Mouse (Mus musculus) liver, postnatal 0 days (tissue): ENCODE measurements around the gene Rnf19b. TPM values are rescaled to one million over a fixed set of nuclear protein-coding genes. Genes with fewer than 3 reads are reported as not detected.

Experiments
- ATAC-seq: fragments of 200-750 bp; cut with Nextera tagmentation; 2 replicates; pipeline ENCODE4 v1.8.0; 2017; ENCODE audit warnings: mild to moderate bottlenecking, moderate library complexity
- DNase-seq: peaks from one replicate; pipeline ENCODE4 v3.0.0-alpha.2; 2016
- H3K27ac ChIP-seq: fragments of 300-500 bp; sonication (generic); 2 replicates; pipeline ENCODE4 v1.5.1; 2014; ENCODE audit warnings: antibody characterized with exemption, moderate library complexity, mild to moderate bottlenecking, low read depth
- H3K27me3 ChIP-seq: fragments of 300-500 bp; sonication (generic); 2 replicates; pipeline ENCODE4 v1.6.1; 2014; ENCODE audit warnings: low read length, control low read depth, mixed read lengths; ENCODE audit not compliant: insufficient read depth
- H3K36me3 ChIP-seq: fragments of 300-500 bp; sonication (generic); replicated peaks from 2 replicates; pipeline ENCODE4 v1.6.1; 2014; ENCODE audit warnings: mild to moderate bottlenecking, control low read depth, low read length, moderate library complexity, mixed read lengths; ENCODE audit not compliant: insufficient read depth
- H3K4me1 ChIP-seq: fragments of 300-500 bp; sonication (generic); 2 replicates; pipeline ENCODE4 v1.6.1; 2014; ENCODE audit warnings: antibody characterized with exemption, mild to moderate bottlenecking, control low read depth; ENCODE audit not compliant: insufficient read depth
- H3K4me2 ChIP-seq: fragments of 300-500 bp; sonication (generic); 2 replicates; pipeline ENCODE4 v1.6.1; 2014; ENCODE audit warnings: low read depth, mild to moderate bottlenecking, low read length, moderate library complexity, mixed read lengths
- H3K4me3 ChIP-seq: fragments of 300-500 bp; sonication (generic); 2 replicates; pipeline ENCODE4 v1.5.1; 2014; ENCODE audit warnings: low read depth, low read length
- H3K9ac ChIP-seq: fragments of 300-500 bp; sonication (generic); replicated peaks from 2 replicates; pipeline ENCODE4 v1.6.1; 2014; ENCODE audit warnings: mild to moderate bottlenecking, moderate library complexity
- H3K9me3 ChIP-seq: fragments of 300-500 bp; sonication (generic); 2 replicates; pipeline ENCODE4 v1.6.1; 2016; ENCODE audit warnings: mild to moderate bottlenecking, control low read depth, low read length, mixed read lengths
- CTCF ChIP-seq: sonication (generic); IDR thresholded peaks from 2 replicates; pipeline ENCODE4 v1.5.1; 2016; ENCODE audit warnings: antibody characterized with exemption, low read depth
- EP300 ChIP-seq: IDR thresholded peaks from 2 replicates; pipeline ENCODE4 v1.6.1; 2016; ENCODE audit warnings: antibody characterized with exemption, low read depth, mild to moderate bottlenecking
- WGBS: fragments of 180-500 bp; shearing (Covaris S2); extraction: QIAGEN DNeasy Blood & Tissue Kit; methylation state at CpG from one replicate; pipeline ENCODE4 v1.1.7; 2014; ENCODE audit not compliant: insufficient replicate concordance; 5-methylcytosine and 5-hydroxymethylcytosine counted together
- polyA plus RNA-seq: library from polyadenylated mRNA; unstranded; fragments of >200 nt; fragmentation: Nextera tagmentation; extraction: Ambion mirVana; gene quantifications from 2 replicates; pipeline ENCODE4 v1.2.1, GENCODE M21; 2015

Gene Rnf19b
- polyA plus RNA-seq, 1 experiment from 2014 or later, result 5.5 TPM

DNA sequence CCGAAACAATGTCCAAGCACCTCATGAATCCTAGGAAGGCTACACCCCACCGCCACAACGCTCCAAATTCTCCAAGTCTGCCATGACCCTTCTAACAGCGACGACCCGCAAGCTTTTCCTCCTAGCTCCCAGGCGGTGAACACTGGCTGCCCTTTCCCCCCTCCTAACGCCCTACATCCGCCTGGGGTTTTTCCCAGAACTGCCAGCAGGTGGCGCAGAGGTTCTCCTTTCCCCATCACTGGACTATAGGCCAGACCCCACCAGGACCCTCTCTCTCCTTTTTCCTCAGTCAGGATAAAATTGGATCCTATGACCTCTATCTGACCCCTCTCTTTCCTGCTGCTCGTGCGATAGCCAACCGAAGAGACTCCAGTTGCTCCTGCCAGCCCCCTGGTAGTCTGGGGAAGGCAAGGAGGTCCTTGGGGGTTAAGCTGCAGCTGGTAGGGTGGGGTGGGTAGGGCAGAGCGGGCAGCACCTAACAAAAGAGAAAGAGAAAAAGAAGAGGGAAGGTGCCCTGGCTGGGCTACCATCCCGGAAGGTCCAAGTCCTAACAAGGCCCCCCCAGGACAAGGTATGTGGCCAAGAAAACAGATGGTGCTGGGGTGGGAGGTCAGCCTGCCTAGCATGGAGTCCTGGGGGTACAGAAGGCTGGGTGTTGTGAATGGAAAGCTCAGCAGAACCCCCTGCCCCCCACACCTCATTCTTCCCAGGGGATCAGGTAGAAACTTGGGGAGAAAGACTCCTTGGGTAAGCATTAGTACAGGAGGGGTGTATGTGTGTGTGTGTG, 76.9 kb downstream of the Rnf19b start:
- Histone ChIP-seq H3K4me1 (peaks cover 30% of the 10 kb centered on the region), H3K4me3 (no peak overlapping the region), H3K36me3 (no peaks in the 10 kb centered on the region), H3K4me2 (peak overlapping the region; percentile 54), H3K27me3 (peaks cover 52% of the 10 kb centered on the region), H3K9me3 (no peaks in the 10 kb centered on the region), H3K27ac (no peak overlapping the region), H3K9ac (0 out of 2 replicates have a peak overlapping the region, but pooled peaks have one; percentile 34)
- DNase-seq, result peak; percentile 83
- 6% methylated on average over 15 of the region's 15 CpGs for WGBS
- no peak for ATAC-seq
- no peak for TF ChIP-seq EP300
- peak; percentile 90 for TF ChIP-seq CTCF

Other genes starting within 250 kb of the Rnf19b start
- 0.26 and 0.32 TPM in 2 replicates for gene Trim62, start 174.7 kb upstream of the Rnf19b start, polyA plus RNA-seq
- 1.6 and 1.8 TPM in 2 replicates for gene Azin2, start 95.8 kb upstream of the Rnf19b start, polyA plus RNA-seq
- gene Ak2, start 66.3 kb upstream of the Rnf19b start, polyA plus RNA-seq, result 276 and 291 TPM in 2 replicates
- gene Tmem54, start 47.3 kb downstream of the Rnf19b start, polyA plus RNA-seq, result 0.26 TPM in 1 of 2 replicates, not detected in the other
- gene Hpca, start 63.8 kb downstream of the Rnf19b start, polyA plus RNA-seq, result 0.18 and 0.40 TPM in 2 replicates
- 0.32 and 0.52 TPM in 2 replicates for gene Fndc5, start 78.7 kb downstream of the Rnf19b start, polyA plus RNA-seq
- gene S100pbp, start 131.5 kb downstream of the Rnf19b start, polyA plus RNA-seq, result 3.5 and 3.6 TPM in 2 replicates
- gene Yars, start 131.5 kb downstream of the Rnf19b start, polyA plus RNA-seq, result 23.0 and 25.7 TPM in 2 replicates
- 1.4 and 1.8 TPM in 2 replicates for gene C77080, start 203.1 kb downstream of the Rnf19b start, polyA plus RNA-seq
- 0.15 TPM in 1 of 2 replicates, not detected in the other for gene Sync, start 229.3 kb downstream of the Rnf19b start, polyA plus RNA-seq